Mouse (Mus musculus) left cerebral cortex, postnatal 10 days (tissue): Measurements from ENCODE around the gene Hadha. TPM values are rescaled to one million over a fixed set of nuclear protein-coding genes. Genes with fewer than 3 reads are reported as not detected.

Experiments used
- DNase-seq, 2 experiments: peaks; one replicate each; pipeline ENCODE4 v3.0.0; 2021 to 2022; ENCODE audit warnings: low spot score in 2 of 2, mixed read lengths in 1 of 2; ENCODE audit errors: extremely low spot score in 1 of 2
- intact Hi-C: fragments of 180-260 bp; cut with DNase I; formaldehyde crosslinking; loops from one replicate; pipeline ENCODE4 v1.15.1; 2025
- total RNA-seq, 2 experiments: library from RNA; stranded (reverse); gene quantifications; 2 replicates each; pipeline ENCODE4 v1.2.3; 2021

Hadha gene
- total RNA-seq, 2 experiments from 2014 or later, result 60.2 to 64.6 TPM

GRCm38 (mm10) chr5:30155821-30156629 lies 1.1 kb upstream of the Hadha start:
- no peak for DNase-seq
- intact Hi-C loops, result no loop called here

- intact Hi-C loops, result no loop called here
- no peak for DNase-seq
Measured at GRCm38 (mm10) chr5:30155395-30155792, 432 bp upstream of the Hadha start.

DNA sequence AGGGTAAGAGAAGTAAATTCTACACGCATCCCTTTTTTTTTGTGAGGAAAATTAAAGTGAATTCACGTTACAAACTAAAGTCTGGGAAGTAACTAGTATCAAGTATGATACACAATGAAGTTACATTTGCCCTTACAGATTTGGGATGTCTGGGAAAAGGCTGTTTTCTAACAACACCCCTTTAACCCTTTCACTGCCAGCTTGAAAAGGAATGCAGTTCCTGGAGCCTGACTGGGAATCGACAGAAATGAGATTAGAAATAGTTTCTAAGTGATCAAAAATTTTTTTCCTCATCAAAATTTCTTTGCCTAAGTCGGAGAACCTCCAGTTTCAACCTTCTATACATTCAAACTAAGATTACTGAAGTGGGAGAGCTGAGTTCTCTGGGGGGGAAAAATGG lies 949 bp downstream of the Hadha start:
- no peak for DNase-seq
- intact Hi-C loops, result no loop called here

DNA sequence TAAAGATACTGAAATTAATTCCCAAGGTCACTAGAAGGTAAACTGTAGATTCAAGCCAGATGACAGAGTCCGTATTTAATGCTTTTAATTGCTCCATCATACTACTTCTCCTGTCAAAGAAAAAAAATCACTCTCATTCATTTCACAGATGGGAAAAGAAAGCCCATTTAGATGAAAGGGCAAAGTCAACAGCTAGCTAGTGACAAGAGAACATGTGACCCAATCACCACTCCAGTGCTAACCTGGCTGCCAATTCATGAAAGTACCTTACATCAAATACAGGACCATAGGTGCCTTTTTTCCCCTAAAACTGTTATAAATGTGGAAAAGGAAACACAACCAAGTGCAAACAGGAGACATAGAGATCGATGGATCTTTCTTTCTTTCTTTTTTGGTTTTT lies 1.7 kb downstream of the Hadha start:
- intact Hi-C loops, result no loop called here
- no peak for DNase-seq

- intact Hi-C loops, result no loop called here
- no peak for DNase-seq
Measured at GRCm38 (mm10) chr5:30152413-30152812, 2.5 kb downstream of the Hadha start.

- intact Hi-C loops, result no loop called here
- no peak for DNase-seq
Measured at GRCm38 (mm10) chr5:30152007-30152406, 3.0 kb downstream of the Hadha start.

DNA sequence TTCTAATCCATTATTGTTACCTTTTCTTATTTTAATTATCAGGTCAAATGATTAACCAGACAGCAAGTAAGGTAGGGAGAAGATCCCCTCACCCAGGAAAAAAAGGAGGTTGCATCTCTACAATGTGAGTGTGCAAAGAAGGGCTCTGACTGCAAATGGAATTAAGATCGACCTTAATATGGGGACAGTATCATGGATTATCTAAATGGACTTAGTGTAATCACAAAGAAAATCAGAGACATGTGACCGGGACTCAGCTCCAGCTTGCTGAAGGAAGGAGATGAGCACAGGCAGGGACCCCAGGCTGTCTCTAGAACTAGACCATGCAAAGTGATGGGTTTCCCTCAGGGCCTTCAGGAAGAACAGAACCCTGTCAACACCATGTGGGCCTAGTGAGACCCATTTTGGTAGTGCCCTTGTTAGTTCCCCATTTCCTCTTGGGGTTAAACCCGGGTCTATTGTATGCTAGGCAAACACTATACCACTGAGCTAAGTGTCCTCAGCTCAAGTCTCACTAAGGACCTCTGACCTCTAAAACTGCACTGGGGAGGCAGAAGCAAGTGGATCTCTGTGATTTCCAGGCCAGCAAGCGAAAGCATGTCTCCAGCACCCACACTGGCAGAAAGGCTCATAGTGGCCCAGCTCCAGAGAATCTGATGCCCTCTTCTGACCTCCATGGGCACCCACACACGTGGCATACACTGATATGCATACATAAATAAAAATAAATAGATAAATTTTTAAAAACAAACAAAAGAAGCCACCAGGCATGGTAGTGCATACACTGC lies 6.6 kb downstream of the Hadha start:
- no peak for DNase-seq
- intact Hi-C loops, result no loop called here

- DNase-seq, result no peak
- intact Hi-C loops, result no loop called here
Measured at GRCm38 (mm10) chr5:30146526-30146925, 8.4 kb downstream of the Hadha start.

GRCm38 (mm10) chr5:30138193-30138592 lies 16.8 kb downstream of the Hadha start:
- intact Hi-C loops, result no loop called here
- no peak for DNase-seq

- intact Hi-C loops, result no loop called here
- DNase-seq, result no peak
Measured at GRCm38 (mm10) chr5:30137271-30137670, 17.7 kb downstream of the Hadha start.

GRCm38 (mm10) chr5:30135711-30136231 lies 19.2 kb downstream of the Hadha start:
- intact Hi-C loops, result no loop called here

DNA sequence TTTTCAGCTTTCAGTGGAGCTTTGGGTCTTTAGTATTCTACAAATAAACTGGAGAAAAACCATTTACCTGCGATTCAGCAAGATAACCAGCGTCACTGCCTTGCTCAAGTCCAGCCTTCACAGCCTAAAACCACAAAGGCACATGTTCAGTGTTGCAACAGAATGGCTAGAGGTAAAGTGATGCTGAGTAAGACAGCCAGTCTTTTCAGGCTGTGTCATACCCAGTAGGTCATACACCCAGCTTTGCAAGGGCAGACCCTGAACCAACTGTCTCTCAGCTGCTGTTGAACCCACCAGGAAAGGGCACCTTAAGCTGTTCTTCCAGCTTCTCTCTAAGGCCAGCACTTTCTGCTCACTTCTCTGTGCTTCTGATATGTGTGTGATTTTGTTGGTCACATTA lies 22.8 kb downstream of the Hadha start:
- no peak for DNase-seq
- intact Hi-C loops, result loop anchor here (5.0 kb wide), 1 partner anchor 40 kb away; no protein-coding TSS in a partner anchor

More at GRCm38 (mm10) chr5:30135711-30136231, 19.2 kb downstream of the Hadha start:
- DNase-seq, result no peak

DNA sequence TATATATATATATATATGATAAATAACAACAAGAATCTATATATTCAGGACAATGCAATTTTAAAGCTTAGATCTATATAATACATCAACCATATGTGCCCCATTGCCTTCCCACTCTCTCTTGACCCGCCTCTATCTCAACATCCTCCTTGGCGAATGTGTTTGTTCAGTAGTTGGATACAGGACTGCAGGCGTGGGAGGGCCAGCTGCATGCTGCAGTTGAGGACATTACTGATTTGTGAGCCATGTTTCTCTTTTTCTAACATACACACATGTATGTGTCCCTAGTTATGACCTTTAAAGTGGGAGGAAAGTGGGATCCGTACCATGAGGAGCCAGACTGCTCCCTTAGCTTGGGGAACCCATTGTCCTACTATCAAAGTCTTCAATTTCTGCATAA lies 23.7 kb downstream of the Hadha start:
- no peak for DNase-seq
- intact Hi-C loops, result loop anchor here (5.0 kb wide), 1 partner anchor 41 kb away; no protein-coding TSS in a partner anchor

DNA sequence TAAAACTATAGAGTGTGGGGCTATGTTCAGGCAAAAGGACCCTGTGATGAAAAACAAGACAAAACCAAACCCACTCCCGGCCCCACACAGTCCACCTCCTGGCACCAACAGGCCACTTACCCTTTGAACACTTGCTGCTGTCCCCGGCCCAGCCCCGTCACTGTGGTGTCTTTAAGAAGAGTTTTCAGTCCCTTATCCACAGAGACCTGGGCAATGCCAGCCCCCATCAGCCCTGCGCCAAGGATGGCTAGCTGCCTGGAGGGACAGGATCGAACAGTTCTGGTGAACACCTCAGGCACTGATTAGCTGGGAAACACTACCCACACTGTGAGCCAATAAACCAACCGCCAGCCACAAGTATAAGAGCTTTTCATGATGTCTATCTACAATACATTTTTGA lies 26.3 kb downstream of the Hadha start:
- DNase-seq, result no peak
- intact Hi-C loops, result no loop called here

- intact Hi-C loops, result no loop called here
- no peak for DNase-seq
Measured at GRCm38 (mm10) chr5:30127921-30128597, 26.9 kb downstream of the Hadha start.

GRCm38 (mm10) chr5:30126756-30127155 lies 28.2 kb downstream of the Hadha start:
- no peak for DNase-seq
- intact Hi-C loops, result no loop called here

DNA sequence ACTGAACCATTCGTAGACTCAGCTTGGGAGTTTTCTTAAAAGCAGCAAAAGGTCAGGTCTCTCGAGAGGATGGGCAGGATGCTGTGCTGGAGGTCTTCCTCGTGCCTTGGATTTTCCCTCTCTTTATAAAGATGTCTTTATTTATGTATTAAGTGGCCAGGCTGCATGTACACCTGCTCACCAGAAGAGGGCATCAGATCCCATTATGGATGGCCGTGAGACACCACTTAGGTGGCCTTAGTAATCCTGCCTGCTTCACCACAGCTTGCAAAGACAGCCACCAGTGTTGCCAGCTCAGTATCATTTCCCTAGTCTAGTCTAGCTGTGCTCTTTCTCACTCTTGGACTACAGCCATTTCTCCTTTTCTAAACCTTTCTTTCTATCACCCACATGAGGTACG lies 29.4 kb downstream of the Hadha start:
- DNase-seq, result no peak
- intact Hi-C loops, result no loop called here

GRCm38 (mm10) chr5:30122481-30122880 lies 32.5 kb downstream of the Hadha start:
- intact Hi-C loops, result no loop called here
- no peak for DNase-seq

DNA sequence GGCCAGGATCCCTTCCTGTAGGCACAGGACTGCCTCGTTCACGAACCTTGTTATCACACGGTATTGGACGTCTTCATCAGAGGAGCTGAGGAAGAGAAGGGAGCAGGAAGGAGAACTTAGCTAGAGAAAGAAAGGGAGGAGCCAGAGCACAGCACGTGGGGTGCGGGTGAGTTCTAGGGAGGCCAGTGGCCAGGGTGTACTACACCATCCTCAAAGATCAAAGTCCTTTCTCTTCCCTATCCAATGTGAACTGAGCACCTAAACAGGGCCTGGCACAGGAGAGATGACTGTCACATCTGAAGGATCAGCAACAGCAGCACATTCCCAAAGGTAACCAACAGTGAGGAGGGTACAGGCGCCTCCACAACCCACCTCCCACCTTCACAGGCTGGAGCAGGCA lies 34.9 kb downstream of the Hadha start:
- intact Hi-C loops, result no loop called here
- no peak for DNase-seq
